Comparison of ENCODE assay signal across 10 mouse cellular contexts in genomic region chr14:84547513-84548194, GRCm38 (mm10).
DNase-seq lines count a peak whose midpoint lies in the region; ATAC-seq lines count a peak whose summit lies in the region.
"Had no signal": no experiment of that assay in that cellular context is flagged by ENCODE, and none has a peak within 500 bp of the region (broad histone marks: within the 10 kb centered on the region; RNA-seq: fewer than 3 reads in every experiment).

No protein-coding gene starts in this region.

- no peaks in the 10 kb centered on the region for H3K9me3 ChIP-seq in neural tube, embryonic 13.5 days
- no peaks in the 10 kb centered on the region for H3K9me3 ChIP-seq in hindbrain, embryonic 14.5 days (ENCODE audit: control insufficient read depth, low read length)
- no peaks in the 10 kb centered on the region for H3K9me3 ChIP-seq in kidney, embryonic 14.5 days (ENCODE audit: control insufficient read depth, low read length)
- H3K9me3 ChIP-seq in limb, embryonic 10.5 days (replicated peaks), result no peaks in the 10 kb centered on the region

- no peak overlapping the region for H3K27ac ChIP-seq in neural tube, embryonic 13.5 days (replicated peaks)
- no peak overlapping the region for H3K27ac ChIP-seq in hindbrain, embryonic 14.5 days
- no peak overlapping the region for H3K27ac ChIP-seq in kidney, embryonic 14.5 days (ENCODE audit: low read depth, low read length)
- H3K27ac ChIP-seq in limb, embryonic 10.5 days, result no peak overlapping the region

- H3K9ac ChIP-seq in neural tube, embryonic 13.5 days, result no peak overlapping the region
- H3K9ac ChIP-seq in hindbrain, embryonic 14.5 days, result no peak overlapping the region
- no peak overlapping the region for H3K9ac ChIP-seq in kidney, embryonic 14.5 days (ENCODE audit: low read depth, low read length)

- peaks cover 7% of the 10 kb centered on the region; the same call in 1 of the 2 replicates for H3K4me1 ChIP-seq in neural tube, embryonic 13.5 days (replicated peaks)
- H3K4me1 ChIP-seq in hindbrain, embryonic 14.5 days (replicated peaks; ENCODE audit: control insufficient read depth, insufficient read depth, low read length), result no peaks in the 10 kb centered on the region
- H3K4me1 ChIP-seq in kidney, embryonic 14.5 days (ENCODE audit: control insufficient read depth, insufficient read depth, low read length), result no peaks in the 10 kb centered on the region
- no peaks in the 10 kb centered on the region for H3K4me1 ChIP-seq in limb, embryonic 10.5 days

- WGBS in neural tube, embryonic 13.5 days, result 58% methylated on average over 10 of the region's 10 CpGs
- WGBS in hindbrain, embryonic 14.5 days, result 56% methylated on average over 10 of the region's 10 CpGs
- WGBS in kidney, embryonic 14.5 days, result 89% methylated on average over 10 of the region's 10 CpGs
- 92% methylated on average over 10 of the region's 10 CpGs for WGBS in limb, embryonic 10.5 days

- no peak overlapping the region for H3K4me2 ChIP-seq in neural tube, embryonic 13.5 days
- H3K4me2 ChIP-seq in hindbrain, embryonic 14.5 days (replicated peaks), result no peak overlapping the region
- no peak overlapping the region for H3K4me2 ChIP-seq in kidney, embryonic 14.5 days (replicated peaks; ENCODE audit: low read depth, low read length)

- intact Hi-C loops in left cerebral cortex, postnatal 14 days (cut with DNase I), result no loop called here

- DNase-seq in neural tube, embryonic 10.5 days (ENCODE audit: extremely low spot score, low spot score), result no peak
- DNase-seq in hindbrain, embryonic 14.5 days (ENCODE audit: low spot score), result peak; percentile 80
- peak; percentile 70 to 75 for DNase-seq in left cerebral cortex, postnatal 14 days (ENCODE audit: low spot score in 2 of 2)
- DNase-seq in urinary bladder, postnatal 10 days (ENCODE audit: low spot score), result no peak
- DNase-seq in limb, embryonic 10.5 days (ENCODE audit: low spot score), result no peak
- DNase-seq in gastrocnemius, postnatal 25 days, result no peak
- DNase-seq: heart, postnatal 36 days had no signal

- H3K27me3 ChIP-seq in neural tube, embryonic 13.5 days, result no peaks in the 10 kb centered on the region
- no peaks in the 10 kb centered on the region for H3K27me3 ChIP-seq in hindbrain, embryonic 14.5 days (ENCODE audit: control insufficient read depth, insufficient read depth, low read length)
- H3K27me3 ChIP-seq in kidney, embryonic 14.5 days (ENCODE audit: control insufficient read depth, insufficient read depth, low read length), result no peaks in the 10 kb centered on the region
- no peaks in the 10 kb centered on the region for H3K27me3 ChIP-seq in limb, embryonic 10.5 days (ENCODE audit: low read depth, poor library complexity, severe bottlenecking)

- H3K36me3 ChIP-seq in neural tube, embryonic 13.5 days, result no peaks in the 10 kb centered on the region
- H3K36me3 ChIP-seq in hindbrain, embryonic 14.5 days (replicated peaks; ENCODE audit: control insufficient read depth, insufficient read depth), result no peaks in the 10 kb centered on the region
- H3K36me3 ChIP-seq in kidney, embryonic 14.5 days (ENCODE audit: control insufficient read depth, insufficient read depth, low read length), result no peaks in the 10 kb centered on the region
- no peaks in the 10 kb centered on the region for H3K36me3 ChIP-seq in limb, embryonic 10.5 days

- ATAC-seq in neural tube, embryonic 13.5 days (ENCODE audit: low read depth), result peak; percentile 62; the same call in 1 of the 2 replicates
- peak; percentile 84 for ATAC-seq in hindbrain, embryonic 14.5 days (ENCODE audit: low FRiP score)
- ATAC-seq in kidney, embryonic 14.5 days (ENCODE audit: low FRiP score, low TSS enrichment), result no peak

- no peak overlapping the region for H3K4me3 ChIP-seq in neural tube, embryonic 13.5 days
- no peak overlapping the region for H3K4me3 ChIP-seq in hindbrain, embryonic 14.5 days (replicated peaks; ENCODE audit: low read length)
- no peak overlapping the region for H3K4me3 ChIP-seq in kidney, embryonic 14.5 days (ENCODE audit: low read length)
- H3K4me3 ChIP-seq in limb, embryonic 10.5 days, result no peak overlapping the region
- H3K4me3 ChIP-seq: erythroblast, embryonic 14.5 days had no signal

Comparison
In these comparisons a context has a peak if more than half of its experiments do, and no peak if none do; other contexts are left out.
1. DNase-seq: peak in hindbrain, embryonic 14.5 days (single experiment) and left cerebral cortex, postnatal 14 days (2 of 2); none in neural tube, embryonic 10.5 days (single experiment), urinary bladder, postnatal 10 days (single experiment), limb, embryonic 10.5 days (single experiment) and gastrocnemius, postnatal 25 days (single experiment).